Mouse (Mus musculus) heart, embryonic 14.5 days (tissue): ENCODE data around the gene Nfe2l1. TPM values are rescaled to one million over a fixed set of nuclear protein-coding genes. Genes with fewer than 3 reads are reported as not detected.
"Not testable (repeated sequence)": the region's sequence is repeated elsewhere in the genome, so short reads cannot be mapped to it uniquely, and the experiment has no call there.

Experiments used
- ATAC-seq: fragments of 200-750 bp; cut with Nextera tagmentation; 2 replicates; pipeline ENCODE4 v1.8.0; 2017; ENCODE audit warnings: low read depth, moderate TSS enrichment; ENCODE audit not compliant: insufficient number of reproducible peaks, insufficient read depth, low FRiP score
- H3K27ac ChIP-seq, 2 experiments: fragments of 200-500 bp in 1 of 2; fragments of 300-500 bp in 1 of 2; sonication (generic) in 1 of 2; replicated peaks in 1 of 2; 2 replicates each; pipeline ENCODE4 v1.5.1; 2012 to 2014; ENCODE audit warnings: low read depth in 2 of 2, low read length in 2 of 2, control low read depth in 1 of 2, mild to moderate bottlenecking in 1 of 2, mixed read lengths in 1 of 2; ENCODE audit not compliant: control insufficient read depth in 1 of 2, insufficient read depth in 1 of 2
- H3K27me3 ChIP-seq: fragments of 300-500 bp; sonication (generic); 2 replicates; pipeline ENCODE4 v1.6.1; 2014; ENCODE audit warnings: mild to moderate bottlenecking, low read length, control low read depth; ENCODE audit not compliant: control insufficient read depth, insufficient read depth
- H3K36me3 ChIP-seq: fragments of 300-500 bp; sonication (generic); 2 replicates; pipeline ENCODE4 v1.6.1; 2014; ENCODE audit warnings: mild to moderate bottlenecking, control low read depth, low read length, mixed read lengths; ENCODE audit not compliant: control insufficient read depth, insufficient read depth
- H3K4me1 ChIP-seq, 2 experiments: fragments of 200-500 bp in 1 of 2; fragments of 300-500 bp in 1 of 2; sonication (generic) in 1 of 2; 2 replicates each; pipeline ENCODE4 v1.6.1; 2012 to 2014; ENCODE audit warnings: low read length in 2 of 2, control low read depth in 1 of 2, mixed read lengths in 1 of 2; ENCODE audit not compliant: control insufficient read depth in 2 of 2, insufficient read depth in 2 of 2
- H3K4me2 ChIP-seq: fragments of 300-500 bp; sonication (generic); 2 replicates; pipeline ENCODE4 v1.6.1; 2014; ENCODE audit warnings: mild to moderate bottlenecking, low read length
- H3K4me3 ChIP-seq, 2 experiments: fragments of 200-500 bp in 1 of 2; fragments of 300-500 bp in 1 of 2; sonication (generic) in 1 of 2; 2 replicates each; pipeline ENCODE4 v1.5.1; 2012 to 2014; ENCODE audit warnings: low read length in 2 of 2, mild to moderate bottlenecking in 2 of 2, control low read depth in 1 of 2, low read depth in 1 of 2, moderate library complexity in 1 of 2; ENCODE audit not compliant: control insufficient read depth in 1 of 2, insufficient read depth in 1 of 2
- H3K9ac ChIP-seq: fragments of 300-500 bp; sonication (generic); 2 replicates; pipeline ENCODE4 v1.6.1; 2014; ENCODE audit warnings: mild to moderate bottlenecking, low read length
- H3K9me3 ChIP-seq: fragments of 300-500 bp; sonication (generic); 2 replicates; pipeline ENCODE4 v1.6.1; 2016; ENCODE audit warnings: low read length, control low read depth; ENCODE audit not compliant: control insufficient read depth
- WGBS: fragments of 180-500 bp; shearing (Covaris S2); extraction: QIAGEN DNeasy Blood & Tissue Kit; methylation state at CpG from one replicate; pipeline ENCODE4 v1.1.7; 2014; 5-methylcytosine and 5-hydroxymethylcytosine counted together
- polyA plus RNA-seq: library from polyadenylated mRNA; unstranded; fragments of >200 nt; fragmentation: Nextera tagmentation; extraction: Ambion mirVana; gene quantifications from 2 replicates; pipeline ENCODE4 v1.2.1, GENCODE M21; 2014

The Nfe2l1 gene
- polyA plus RNA-seq, 1 experiment from 2014 or later: 55.1 TPM

DNA sequence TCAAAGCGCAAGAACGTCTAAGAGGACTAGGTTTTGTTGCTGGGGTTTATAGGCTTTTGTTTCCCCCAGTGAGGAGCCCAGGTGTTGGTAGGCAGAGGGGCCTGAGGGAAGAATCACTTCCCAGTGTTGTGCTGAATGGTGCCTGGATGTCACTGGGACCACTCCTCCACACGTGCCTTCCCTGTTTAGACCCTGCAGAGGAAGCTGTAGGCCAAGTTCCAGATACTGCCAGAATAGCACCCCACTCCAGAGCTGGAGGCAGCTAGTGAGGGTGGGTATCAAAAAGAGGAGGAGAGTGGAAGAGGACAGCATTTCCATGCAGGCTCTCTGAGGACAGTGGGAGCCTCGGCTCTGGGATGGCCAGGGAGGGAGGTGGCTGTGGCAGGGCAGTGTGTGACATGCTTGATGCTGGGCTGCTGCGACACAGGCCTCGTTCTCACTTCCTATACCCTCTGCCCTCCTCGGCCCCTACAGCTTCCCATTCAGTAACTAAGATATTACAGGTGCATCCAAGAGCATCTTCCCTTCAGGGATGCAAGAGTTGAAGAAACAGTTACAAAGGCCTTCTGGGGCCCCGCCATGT, 11.5 kb downstream of the Nfe2l1 start:
- H3K4me3 ChIP-seq: no peak overlapping the region
- peaks cover 2 to 11% of the 10 kb centered on the region in 2 experiments; a peak in 3 of 4 replicates for H3K4me1 ChIP-seq
- 82% methylated on average over 8 of the region's 8 CpGs for WGBS
- no peak for ATAC-seq
- no peaks in the 10 kb centered on the region for H3K27me3 ChIP-seq
- no peak overlapping the region for H3K27ac ChIP-seq
- H3K9ac ChIP-seq: no peak overlapping the region
- H3K36me3 ChIP-seq: peaks cover 95% of the 10 kb centered on the region
- H3K4me2 ChIP-seq: no peak overlapping the region
- no peaks in the 10 kb centered on the region for H3K9me3 ChIP-seq

GRCm38 (mm10) chr11:96816979-96817378, 12.8 kb downstream of the Nfe2l1 start:
- no peak overlapping the region for H3K27ac ChIP-seq
- no peaks in the 10 kb centered on the region for H3K27me3 ChIP-seq
- no peak overlapping the region for H3K4me2 ChIP-seq
- no peak for ATAC-seq
- no peaks in the 10 kb centered on the region for H3K9me3 ChIP-seq
- no peak overlapping the region for H3K4me3 ChIP-seq
- 90% methylated on average over 5 of the region's 5 CpGs for WGBS
- no peaks in the 10 kb centered on the region for H3K4me1 ChIP-seq
- H3K9ac ChIP-seq: no peak overlapping the region
- peaks cover 99% of the 10 kb centered on the region for H3K36me3 ChIP-seq

- 91% methylated on average over 1 of the region's 1 CpGs for WGBS
- no peaks in the 10 kb centered on the region for H3K9me3 ChIP-seq
- H3K4me1 ChIP-seq: no peaks in the 10 kb centered on the region
- H3K9ac ChIP-seq: no peak overlapping the region
- no peaks in the 10 kb centered on the region for H3K27me3 ChIP-seq
- ATAC-seq: no peak
- no peak overlapping the region for H3K27ac ChIP-seq
- H3K4me2 ChIP-seq: no peak overlapping the region
- H3K36me3 ChIP-seq: peaks cover 99% of the 10 kb centered on the region
- no peak overlapping the region for H3K4me3 ChIP-seq
Measured at GRCm38 (mm10) chr11:96816494-96816893, 13.3 kb downstream of the Nfe2l1 start.

DNA sequence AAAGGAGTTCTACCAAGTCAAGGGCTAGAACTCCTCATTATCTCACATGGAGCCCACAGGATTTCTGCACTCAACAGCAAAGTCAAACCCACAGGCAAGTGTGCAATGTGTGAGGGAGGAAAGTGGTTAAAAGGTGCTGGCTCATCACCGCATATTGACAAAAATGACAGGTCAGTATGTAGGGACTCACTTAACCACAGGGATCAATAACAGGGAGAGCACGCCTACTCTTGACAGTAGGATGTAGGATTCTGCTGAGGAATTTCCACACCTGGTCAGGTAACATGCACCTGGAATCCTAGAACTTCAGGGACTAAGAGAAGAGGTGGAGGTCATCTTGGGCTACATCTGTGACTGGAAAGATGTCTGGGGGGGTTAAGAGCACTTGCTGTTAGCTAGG, 13.9 kb downstream of the Nfe2l1 start:
- no peak overlapping the region for H3K9ac ChIP-seq
- no peaks in the 10 kb centered on the region for H3K4me1 ChIP-seq
- no peak for ATAC-seq
- no peaks in the 10 kb centered on the region for H3K27me3 ChIP-seq
- H3K9me3 ChIP-seq: no peaks in the 10 kb centered on the region
- peaks cover 99% of the 10 kb centered on the region for H3K36me3 ChIP-seq
- H3K4me3 ChIP-seq: no peak overlapping the region
- 97% methylated on average over 2 of the region's 2 CpGs for WGBS
- no peak overlapping the region for H3K4me2 ChIP-seq
- no peak overlapping the region for H3K27ac ChIP-seq

GRCm38 (mm10) chr11:96814443-96814842, 15.3 kb downstream of the Nfe2l1 start:
- 82% methylated on average over 2 of the region's 2 CpGs for WGBS
- no peaks in the 10 kb centered on the region for H3K9me3 ChIP-seq
- no peak overlapping the region for H3K4me3 ChIP-seq
- H3K27ac ChIP-seq: no peak overlapping the region
- no peaks in the 10 kb centered on the region for H3K27me3 ChIP-seq
- no peak overlapping the region for H3K9ac ChIP-seq
- no peak overlapping the region for H3K4me2 ChIP-seq
- no peaks in the 10 kb centered on the region for H3K4me1 ChIP-seq
- peaks cover 99% of the 10 kb centered on the region for H3K36me3 ChIP-seq
- ATAC-seq: no peak

DNA sequence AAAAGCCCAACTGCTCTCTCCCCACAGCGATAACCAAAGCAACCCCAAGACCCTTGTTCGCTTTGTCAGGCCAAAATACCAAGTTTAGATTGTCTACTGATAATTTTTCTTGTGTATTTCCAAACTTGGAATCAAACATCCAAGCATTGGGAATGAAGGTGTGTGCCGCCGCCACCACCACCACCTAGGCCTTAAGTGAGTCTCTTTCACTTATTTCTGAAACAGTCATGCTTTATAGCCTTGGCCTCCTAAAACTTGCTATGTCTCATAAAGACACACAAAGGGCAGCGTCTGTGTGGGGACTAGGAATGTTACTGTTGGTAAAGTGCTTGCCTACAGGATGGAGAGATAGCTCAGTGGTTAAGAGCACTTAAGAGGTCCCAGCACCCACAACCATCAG, 15.8 kb downstream of the Nfe2l1 start:
- Histone ChIP-seq H3K36me3 (peaks cover 99% of the 10 kb centered on the region), H3K9ac (no peak overlapping the region), H3K4me1 (no peaks in the 10 kb centered on the region), H3K4me2 (no peak overlapping the region), H3K27ac (no peak overlapping the region), H3K9me3 (no peaks in the 10 kb centered on the region), H3K27me3 (no peaks in the 10 kb centered on the region), H3K4me3 (no peak overlapping the region)
- no peak for ATAC-seq
- WGBS: 84% methylated on average over 5 of the region's 5 CpGs

DNA sequence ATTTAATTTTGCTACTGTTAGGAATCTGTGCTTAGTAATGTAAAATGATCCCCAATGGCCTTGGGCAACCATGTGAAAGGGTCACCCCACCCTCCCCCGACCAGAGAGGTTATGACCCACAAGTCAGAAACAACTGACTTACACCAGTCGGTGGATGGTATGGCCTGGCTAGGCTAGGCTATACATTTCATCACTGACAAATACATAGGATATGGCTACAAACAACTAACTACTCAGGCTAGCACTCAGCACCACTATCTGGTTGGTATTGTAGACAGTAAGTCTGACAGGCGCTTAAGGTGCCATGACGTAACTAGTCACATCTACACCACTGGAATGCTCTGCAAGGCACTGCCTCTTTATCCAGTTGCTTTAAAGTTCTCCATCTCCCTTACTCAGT, 16.3 kb downstream of the Nfe2l1 start:
- H3K9me3 ChIP-seq: no peaks in the 10 kb centered on the region
- no peak overlapping the region for H3K4me3 ChIP-seq
- H3K27me3 ChIP-seq: no peaks in the 10 kb centered on the region
- WGBS: 87% methylated on average over 4 of the region's 4 CpGs
- H3K27ac ChIP-seq: no peak overlapping the region
- H3K36me3 ChIP-seq: peaks cover 99% of the 10 kb centered on the region
- H3K4me2 ChIP-seq: no peak overlapping the region
- no peak for ATAC-seq
- no peaks in the 10 kb centered on the region for H3K4me1 ChIP-seq
- no peak overlapping the region for H3K9ac ChIP-seq

GRCm38 (mm10) chr11:96811188-96811587, 18.6 kb downstream of the Nfe2l1 start:
- not testable (repeated sequence) for H3K27ac ChIP-seq, H3K4me3 ChIP-seq, H3K27me3 ChIP-seq, ATAC-seq, H3K9ac ChIP-seq, H3K9me3 ChIP-seq, H3K4me1 ChIP-seq, H3K4me2 ChIP-seq
- H3K36me3 ChIP-seq: peaks cover 97% of the 10 kb centered on the region
- WGBS: 95% methylated on average over 1 of the region's 1 CpGs
